Mouse (Mus musculus): Measurements from ENCODE around the gene Cd200r1. TPM values are rescaled to one million over a fixed set of nuclear protein-coding genes. Genes with fewer than 3 reads are reported as not detected.
"Not testable (repeated sequence)": the region's sequence is repeated elsewhere in the genome, so short reads cannot be mapped to it uniquely, and the experiment has no call there.

Cd200r1 gene
- polyA plus RNA-seq, 1 experiment from 2014 or later: 0.69 TPM

GRCm38 (mm10) chr16:44774201-44774600 lies 8.7 kb downstream of the Cd200r1 start:
- no peaks in the 10 kb centered on the region for H3K4me1 ChIP-seq (replicated peaks; ENCODE audit: control insufficient read depth, insufficient read depth, low read length)
- 88% methylated on average over 6 of the region's 6 CpGs for WGBS
- H3K27ac ChIP-seq (ENCODE audit: low read depth, low read length): no peak overlapping the region

GRCm38 (mm10) chr16:44778538-44779147 lies 13.1 kb downstream of the Cd200r1 start:
- H3K4me1 ChIP-seq (replicated peaks; ENCODE audit: control insufficient read depth, insufficient read depth, low read length): no peaks in the 10 kb centered on the region
- no peak overlapping the region for H3K27ac ChIP-seq (ENCODE audit: low read depth, low read length)
- H3K36me3 ChIP-seq (ENCODE audit: control insufficient read depth, insufficient read depth): no peaks in the 10 kb centered on the region
- no peak for TF ChIP-seq CTCF (IDR thresholded peaks at IDR 0.05; ENCODE audit: low read depth)
- H3K4me3 ChIP-seq (ENCODE audit: low read depth, low read length): no peak overlapping the region
- 55% methylated on average over 17 of the region's 17 CpGs for WGBS
- peak overlapping the region; percentile 24 for H3K4me2 ChIP-seq (replicated peaks; ENCODE audit: low read depth)
- H3K9me3 ChIP-seq (ENCODE audit: control insufficient read depth): no peaks in the 10 kb centered on the region
- no peaks in the 10 kb centered on the region for H3K27me3 ChIP-seq (replicated peaks; ENCODE audit: control insufficient read depth, insufficient read depth, low read length)
- no peak overlapping the region for H3K9ac ChIP-seq (ENCODE audit: low read depth, low read length)
- no peak for ATAC-seq

More at GRCm38 (mm10) chr16:44774201-44774600, 8.7 kb downstream of the Cd200r1 start:
- no peak overlapping the region for H3K9ac ChIP-seq (ENCODE audit: low read depth, low read length)
- no peaks in the 10 kb centered on the region for H3K9me3 ChIP-seq (ENCODE audit: control insufficient read depth)
- no peak for ATAC-seq
- H3K27me3 ChIP-seq (replicated peaks; ENCODE audit: control insufficient read depth, insufficient read depth, low read length): no peaks in the 10 kb centered on the region
- TF ChIP-seq CTCF (IDR thresholded peaks at IDR 0.05; ENCODE audit: low read depth): no peak
- H3K4me3 ChIP-seq (ENCODE audit: low read depth, low read length): no peak overlapping the region
- no peak overlapping the region for H3K4me2 ChIP-seq (replicated peaks; ENCODE audit: low read depth)
- no peaks in the 10 kb centered on the region for H3K36me3 ChIP-seq (ENCODE audit: control insufficient read depth, insufficient read depth)

DNA sequence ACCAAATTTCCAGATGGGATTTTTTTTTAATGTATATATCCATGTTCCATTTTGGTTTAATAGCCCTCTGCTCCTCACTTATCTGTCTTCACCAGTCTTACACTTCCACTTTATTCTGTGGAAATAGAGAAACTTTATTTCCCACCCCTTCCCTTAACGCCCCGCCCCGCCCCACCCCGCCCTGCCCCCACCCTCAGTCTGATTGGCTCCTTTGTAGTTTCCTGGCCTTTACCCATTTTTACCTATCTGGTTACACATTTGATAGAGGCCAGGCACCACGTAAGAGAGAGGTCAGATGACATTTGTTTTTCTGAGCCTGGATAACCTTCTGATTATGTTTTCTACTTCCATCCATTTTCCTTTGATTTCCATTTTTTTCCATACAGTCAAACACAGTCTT lies 14.0 kb downstream of the Cd200r1 start:
- TF ChIP-seq CTCF (IDR thresholded peaks at IDR 0.05; ENCODE audit: low read depth): no peak
- no peak overlapping the region for H3K4me3 ChIP-seq (ENCODE audit: low read depth, low read length)

GRCm38 (mm10) chr16:44780751-44781150 lies 15.2 kb downstream of the Cd200r1 start:
- TF ChIP-seq CTCF (IDR thresholded peaks at IDR 0.05; ENCODE audit: low read depth): no peak
- 69% methylated on average over 4 of the region's 4 CpGs for WGBS
- Histone ChIP-seq H3K36me3 (ENCODE audit: control insufficient read depth, insufficient read depth) (no peaks in the 10 kb centered on the region), H3K27ac (ENCODE audit: low read depth, low read length) (no peak overlapping the region), H3K27me3 (replicated peaks; ENCODE audit: control insufficient read depth, insufficient read depth, low read length) (no peaks in the 10 kb centered on the region), H3K4me2 (replicated peaks; ENCODE audit: low read depth) (no peak overlapping the region), H3K9ac (ENCODE audit: low read depth, low read length) (no peak overlapping the region), H3K9me3 (ENCODE audit: control insufficient read depth) (no peaks in the 10 kb centered on the region), H3K4me3 (ENCODE audit: low read depth, low read length) (no peak overlapping the region), H3K4me1 (replicated peaks; ENCODE audit: control insufficient read depth, insufficient read depth, low read length) (no peaks in the 10 kb centered on the region)
- ATAC-seq: no peak

More for the DNA sequence above, 14.0 kb downstream of the Cd200r1 start:
- Histone ChIP-seq H3K27ac (ENCODE audit: low read depth, low read length) (no peak overlapping the region), H3K9ac (ENCODE audit: low read depth, low read length) (no peak overlapping the region), H3K9me3 (ENCODE audit: control insufficient read depth) (no peaks in the 10 kb centered on the region), H3K27me3 (replicated peaks; ENCODE audit: control insufficient read depth, insufficient read depth, low read length) (no peaks in the 10 kb centered on the region), H3K4me1 (replicated peaks; ENCODE audit: control insufficient read depth, insufficient read depth, low read length) (no peaks in the 10 kb centered on the region), H3K36me3 (ENCODE audit: control insufficient read depth, insufficient read depth) (no peaks in the 10 kb centered on the region), H3K4me2 (replicated peaks; ENCODE audit: low read depth) (no peak overlapping the region)
- 82% methylated on average over 5 of the region's 5 CpGs for WGBS
- no peak for ATAC-seq

DNA sequence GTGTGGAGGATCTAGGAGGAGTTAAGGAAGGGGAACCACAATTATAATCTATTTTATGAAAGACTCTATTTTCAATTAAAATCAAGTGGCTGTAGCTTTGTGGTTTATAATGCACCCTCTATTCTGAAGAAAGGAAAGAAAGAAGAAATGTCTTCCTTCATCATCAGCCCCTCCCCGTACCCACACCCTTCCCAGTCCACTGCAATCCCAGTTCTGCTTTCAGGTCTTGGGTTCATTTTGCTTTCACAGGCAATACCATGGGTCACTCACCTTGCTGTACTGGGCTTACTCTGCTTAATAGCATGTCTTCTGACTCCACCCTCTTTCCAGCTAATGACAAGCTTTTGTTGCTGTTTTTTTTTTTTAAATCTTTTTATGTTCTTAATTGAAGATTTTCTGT lies 21.4 kb downstream of the Cd200r1 start:
- no peak for ATAC-seq
- Histone ChIP-seq H3K4me3 (ENCODE audit: low read depth, low read length) (no peak overlapping the region), H3K9me3 (ENCODE audit: control insufficient read depth) (no peaks in the 10 kb centered on the region), H3K27ac (ENCODE audit: low read depth, low read length) (no peak overlapping the region), H3K9ac (ENCODE audit: low read depth, low read length) (no peak overlapping the region), H3K36me3 (ENCODE audit: control insufficient read depth, insufficient read depth) (no peaks in the 10 kb centered on the region), H3K4me1 (replicated peaks; ENCODE audit: control insufficient read depth, insufficient read depth, low read length) (no peaks in the 10 kb centered on the region), H3K27me3 (replicated peaks; ENCODE audit: control insufficient read depth, insufficient read depth, low read length) (no peaks in the 10 kb centered on the region), H3K4me2 (replicated peaks; ENCODE audit: low read depth) (no peak overlapping the region)
- WGBS: 88% methylated on average over 1 of the region's 1 CpGs
- TF ChIP-seq CTCF (IDR thresholded peaks at IDR 0.05; ENCODE audit: low read depth): no peak

DNA sequence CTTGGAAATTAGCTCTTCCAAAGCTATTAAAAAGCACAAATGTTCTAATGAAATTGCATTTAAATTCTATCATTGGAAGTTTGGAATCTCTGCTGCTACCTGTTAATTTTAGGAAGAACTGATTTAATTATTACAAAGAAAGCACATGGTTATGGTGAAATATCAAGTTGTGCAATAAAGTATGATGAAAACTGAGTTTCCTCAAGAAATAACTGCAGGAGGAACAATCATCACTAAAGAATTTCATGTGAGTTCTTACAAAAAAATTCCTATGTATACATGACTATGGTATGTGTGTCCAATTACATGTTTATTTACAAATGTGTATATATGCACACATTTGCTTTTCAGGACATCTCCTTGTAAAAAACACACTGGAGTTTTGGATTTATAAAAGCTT lies 28.9 kb downstream of the Cd200r1 start:
- no peak for TF ChIP-seq CTCF (IDR thresholded peaks at IDR 0.05; ENCODE audit: low read depth)
- Histone ChIP-seq H3K9me3 (ENCODE audit: control insufficient read depth) (no peaks in the 10 kb centered on the region), H3K9ac (ENCODE audit: low read depth, low read length) (no peak overlapping the region), H3K27ac (ENCODE audit: low read depth, low read length) (no peak overlapping the region), H3K4me3 (ENCODE audit: low read depth, low read length) (no peak overlapping the region), H3K27me3 (replicated peaks; ENCODE audit: control insufficient read depth, insufficient read depth, low read length) (no peaks in the 10 kb centered on the region), H3K4me2 (replicated peaks; ENCODE audit: low read depth) (no peak overlapping the region), H3K36me3 (ENCODE audit: control insufficient read depth, insufficient read depth) (no peaks in the 10 kb centered on the region), H3K4me1 (replicated peaks; ENCODE audit: control insufficient read depth, insufficient read depth, low read length) (no peaks in the 10 kb centered on the region)
- no peak for ATAC-seq

- H3K9ac ChIP-seq (ENCODE audit: low read depth, low read length): no peak overlapping the region
- ATAC-seq: no peak
- TF ChIP-seq CTCF (IDR thresholded peaks at IDR 0.05; ENCODE audit: low read depth): no peak
Measured at GRCm38 (mm10) chr16:44805976-44806375, 40.4 kb downstream of the Cd200r1 start.

DNA sequence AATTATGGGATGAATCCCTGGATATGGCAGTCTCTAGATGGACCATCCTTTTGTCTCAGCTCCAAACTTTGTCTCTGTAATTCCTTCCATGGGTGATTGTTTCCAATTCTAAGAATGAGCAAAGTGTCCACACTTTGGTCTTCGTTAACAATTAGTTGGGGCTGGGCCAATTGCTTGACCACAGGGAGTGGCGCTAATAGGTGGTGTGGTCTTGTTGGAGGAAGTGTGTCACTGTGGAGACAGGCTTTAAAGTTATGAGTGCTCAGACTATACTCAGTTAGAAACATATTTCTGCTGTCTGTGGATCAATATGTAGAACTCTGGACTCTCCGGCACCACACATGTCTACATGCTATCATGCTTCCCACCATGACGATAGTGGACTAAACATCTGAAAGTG lies 44.7 kb downstream of the Cd200r1 start:
- not testable (repeated sequence) for H3K9me3 ChIP-seq (ENCODE audit: control insufficient read depth); H3K9ac ChIP-seq (ENCODE audit: low read depth, low read length); H3K27me3 ChIP-seq (replicated peaks; ENCODE audit: control insufficient read depth, insufficient read depth, low read length); ATAC-seq; H3K4me2 ChIP-seq (replicated peaks; ENCODE audit: low read depth); H3K27ac ChIP-seq (ENCODE audit: low read depth, low read length); H3K36me3 ChIP-seq (ENCODE audit: control insufficient read depth, insufficient read depth); H3K4me1 ChIP-seq (replicated peaks; ENCODE audit: control insufficient read depth, insufficient read depth, low read length); H3K4me3 ChIP-seq (ENCODE audit: low read depth, low read length)
- whole genome bisulfite sequencing: 90% methylated on average over 4 of the region's 4 CpGs

More at GRCm38 (mm10) chr16:44805976-44806375, 40.4 kb downstream of the Cd200r1 start:
- Histone ChIP-seq H3K27me3 (replicated peaks; ENCODE audit: control insufficient read depth, insufficient read depth, low read length) (no peaks in the 10 kb centered on the region), H3K4me3 (ENCODE audit: low read depth, low read length) (no peak overlapping the region), H3K4me2 (replicated peaks; ENCODE audit: low read depth) (no peak overlapping the region), H3K9me3 (ENCODE audit: control insufficient read depth) (no peaks in the 10 kb centered on the region), H3K36me3 (ENCODE audit: control insufficient read depth, insufficient read depth) (no peaks in the 10 kb centered on the region), H3K27ac (ENCODE audit: low read depth, low read length) (no peak overlapping the region), H3K4me1 (replicated peaks; ENCODE audit: control insufficient read depth, insufficient read depth, low read length) (no peaks in the 10 kb centered on the region)
